Mouse (Mus musculus) lung, postnatal 0 days (tissue): ENCODE data around the gene Maff. TPM values are rescaled to one million over a fixed set of nuclear protein-coding genes. Genes with fewer than 3 reads are reported as not detected.

Experiments used
- ATAC-seq: fragments of 200-750 bp; cut with Nextera tagmentation; 2 replicates; pipeline ENCODE4 v1.8.0; 2017; ENCODE audit warnings: moderate library complexity
- DNase-seq: peaks from one replicate; pipeline ENCODE4 v3.0.0-alpha.2; 2016; ENCODE audit warnings: low spot score
- H3K27ac ChIP-seq: fragments of 300-500 bp; sonication (generic); 2 replicates; pipeline ENCODE4 v1.5.1; 2014; ENCODE audit warnings: antibody characterized with exemption, mild to moderate bottlenecking, low read length, mixed read lengths
- H3K27me3 ChIP-seq: fragments of 300-500 bp; sonication (generic); replicated peaks from 2 replicates; pipeline ENCODE4 v1.6.1; 2014; ENCODE audit warnings: low read length, mixed read lengths; ENCODE audit not compliant: insufficient read depth
- H3K36me3 ChIP-seq: fragments of 300-500 bp; sonication (generic); 2 replicates; pipeline ENCODE4 v1.6.1; 2014; ENCODE audit warnings: low read length, mixed read lengths; ENCODE audit not compliant: insufficient read depth
- H3K4me1 ChIP-seq: fragments of 300-500 bp; sonication (generic); 2 replicates; pipeline ENCODE4 v1.6.1; 2014; ENCODE audit warnings: antibody characterized with exemption, low read depth, low read length, mixed read lengths; ENCODE audit not compliant: insufficient read depth
- H3K4me2 ChIP-seq: fragments of 300-500 bp; sonication (generic); replicated peaks from 2 replicates; pipeline ENCODE4 v1.6.1; 2014; ENCODE audit warnings: low read depth, mild to moderate bottlenecking, low read length, moderate library complexity, mixed read lengths
- H3K4me3 ChIP-seq: fragments of 300-500 bp; sonication (generic); 2 replicates; pipeline ENCODE4 v1.5.1; 2014; ENCODE audit warnings: low read depth, low read length
- H3K9ac ChIP-seq: fragments of 300-500 bp; sonication (generic); replicated peaks from 2 replicates; pipeline ENCODE4 v1.6.1; 2014; ENCODE audit warnings: low read depth, mild to moderate bottlenecking
- H3K9me3 ChIP-seq: fragments of 300-500 bp; sonication (generic); 2 replicates; pipeline ENCODE4 v1.6.1; 2016; ENCODE audit warnings: low read length, mixed read lengths
- CTCF ChIP-seq: IDR thresholded peaks from 2 replicates; pipeline ENCODE4 v1.5.1; 2016; ENCODE audit warnings: antibody characterized with exemption, mild to moderate bottlenecking
- EP300 ChIP-seq: IDR thresholded peaks from 2 replicates; pipeline ENCODE4 v1.6.1; 2016; ENCODE audit warnings: antibody characterized with exemption, mild to moderate bottlenecking, control low read depth
- WGBS: fragments of 180-500 bp; shearing (Covaris S2); extraction: QIAGEN DNeasy Blood & Tissue Kit; methylation state at CpG from one replicate; pipeline ENCODE4 v1.1.7; 2014; 5-methylcytosine and 5-hydroxymethylcytosine counted together
- polyA plus RNA-seq: library from polyadenylated mRNA; unstranded; fragments of >200 nt; fragmentation: Nextera tagmentation; extraction: Ambion mirVana; gene quantifications from 2 replicates; pipeline ENCODE4 v1.2.1, GENCODE M21; 2015

Maff gene
- polyA plus RNA-seq, result 10.6 and 10.8 TPM in 2 replicates

GRCm38 (mm10) chr15:79346051-79346793, at the start of gene Maff:
Maff (plus strand) TSS chr15:79346621.
- Histone ChIP-seq H3K4me3 (peak within 1 kb of the TSS; percentile 78), H3K27ac (peak within 1 kb of the TSS; percentile 100), H3K4me2 (peak within 1 kb of the TSS; percentile 91), H3K36me3 (no peaks in the 10 kb centered on the region), H3K9ac (peak within 1 kb of the TSS; percentile 92), H3K9me3 (no peaks in the 10 kb centered on the region), H3K4me1 (peaks cover 24% of the 10 kb centered on the region; the same call in 1 of the 2 replicates), H3K27me3 (no peaks in the 10 kb centered on the region)
- ATAC-seq, result no peak
- TF ChIP-seq EP300 (no peak), CTCF (peak; percentile 38)
- WGBS, result 37% methylated on average over 8 of the region's 8 CpGs
- peak; percentile 46 for DNase-seq

DNA sequence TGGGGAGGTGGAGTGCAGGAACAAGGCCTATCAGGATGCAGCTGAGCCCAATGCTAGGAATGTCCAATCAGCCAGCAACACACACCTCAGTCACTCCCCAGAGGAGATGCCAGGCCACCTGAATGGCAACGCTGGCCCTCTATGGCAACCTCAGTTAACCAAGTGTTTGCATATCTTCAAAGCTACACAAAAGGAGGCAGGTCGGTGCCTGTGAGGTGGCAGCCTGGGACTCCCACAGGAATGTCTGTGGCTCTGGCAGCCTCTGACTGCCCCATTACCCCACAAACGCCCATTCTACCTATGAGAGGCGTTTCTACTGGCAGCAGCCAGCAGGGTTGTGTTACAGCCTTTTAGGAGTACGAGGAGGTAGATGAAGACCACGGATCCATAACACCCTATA, 47.9 kb upstream of the Maff start:
- peak; percentile 60 for DNase-seq
- ATAC-seq, result peak; percentile 79
- Histone ChIP-seq H3K4me1 (no peaks in the 10 kb centered on the region; the same call in 1 of the 2 replicates), H3K9ac (no peak overlapping the region), H3K4me2 (no peak overlapping the region), H3K27me3 (no peaks in the 10 kb centered on the region), H3K4me3 (no peak overlapping the region), H3K27ac (no peak overlapping the region), H3K9me3 (no peaks in the 10 kb centered on the region), H3K36me3 (no peaks in the 10 kb centered on the region)
- TF ChIP-seq EP300 (no peak), CTCF (no peak)
- WGBS, result 78% methylated on average over 6 of the region's 6 CpGs

DNA sequence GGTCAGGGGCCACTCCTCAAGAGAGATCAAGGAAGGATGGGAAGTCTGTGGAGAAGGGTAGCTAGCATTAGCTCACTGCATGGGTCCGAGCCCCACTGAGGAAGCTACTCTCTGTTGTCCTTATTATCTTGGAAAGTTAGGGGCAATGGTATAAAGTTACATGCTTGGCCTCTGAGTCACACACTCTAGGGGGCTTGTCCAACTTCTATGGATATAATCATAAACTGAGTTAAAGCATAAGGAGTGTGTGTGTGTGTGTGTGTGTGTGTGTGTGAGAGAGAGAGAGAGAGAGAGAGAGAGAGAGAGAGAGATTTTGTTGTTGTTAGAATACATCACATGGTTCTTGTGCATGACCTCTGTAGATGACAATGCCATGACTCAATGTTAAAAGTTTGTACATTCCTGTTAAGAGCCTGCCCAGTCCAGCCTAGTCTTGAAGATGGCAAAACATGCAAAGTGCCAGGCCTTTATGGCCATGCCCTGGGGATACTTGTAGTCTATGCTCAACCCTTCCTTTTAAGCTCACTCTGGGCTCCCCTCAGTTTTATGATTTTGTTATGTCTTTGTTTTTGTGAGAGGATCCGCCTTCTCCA, 46.8 kb upstream of the Maff start:
- Histone ChIP-seq H3K9me3 (no peaks in the 10 kb centered on the region), H3K27me3 (no peaks in the 10 kb centered on the region), H3K4me1 (no peaks in the 10 kb centered on the region; the same call in 1 of the 2 replicates), H3K36me3 (no peaks in the 10 kb centered on the region), H3K4me2 (no peak overlapping the region), H3K9ac (no peak overlapping the region), H3K27ac (no peak overlapping the region; the same call in 1 of the 2 replicates), H3K4me3 (no peak overlapping the region)
- WGBS, result 85% methylated on average over 2 of the region's 2 CpGs
- ATAC-seq (peak; percentile 77), DNase-seq (peak; percentile 68)
- TF ChIP-seq CTCF, result no peak
- TF ChIP-seq EP300, result 0 out of 2 replicates have a peak, but pooled peaks have one; percentile 30

DNA sequence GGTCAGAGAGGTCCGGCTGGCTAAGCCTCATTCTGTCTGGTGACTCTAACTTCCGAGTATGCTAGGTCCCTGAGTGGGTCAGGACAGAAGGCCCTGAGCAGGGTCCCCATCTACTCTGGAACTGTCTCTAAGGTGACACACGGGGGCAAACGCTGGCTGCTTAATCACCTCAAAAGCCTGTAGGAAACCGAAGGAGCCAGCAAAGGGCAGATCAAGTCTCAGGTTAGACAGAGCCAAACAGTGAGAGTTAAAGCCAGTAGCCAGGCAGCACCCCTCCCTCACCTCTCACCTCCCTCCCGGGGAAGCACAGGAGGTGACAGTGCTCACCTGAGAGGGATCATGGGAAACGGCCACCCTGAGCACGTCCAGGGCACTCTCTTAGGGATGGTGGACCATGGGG, 42.7 kb upstream of the Maff start:
- DNase-seq (no peak), ATAC-seq (no peak)
- H3K36me3 ChIP-seq, result no peaks in the 10 kb centered on the region
- H3K27ac ChIP-seq, result no peak overlapping the region
- H3K9ac ChIP-seq, result no peak overlapping the region
- no peak overlapping the region for H3K4me3 ChIP-seq
- TF ChIP-seq CTCF (no peak), EP300 (no peak)
- no peaks in the 10 kb centered on the region for H3K9me3 ChIP-seq
- H3K27me3 ChIP-seq, result no peaks in the 10 kb centered on the region
- no peaks in the 10 kb centered on the region; the same call in 1 of the 2 replicates for H3K4me1 ChIP-seq
- 85% methylated on average over 8 of the region's 8 CpGs for WGBS
- H3K4me2 ChIP-seq, result no peak overlapping the region

GRCm38 (mm10) chr15:79304832-79305231, 41.6 kb upstream of the Maff start:
- H3K36me3 ChIP-seq, result no peaks in the 10 kb centered on the region
- WGBS, result 50% methylated on average over 4 of the region's 5 CpGs
- ATAC-seq (no peak), DNase-seq (peak; percentile 53)
- no peak overlapping the region for H3K4me2 ChIP-seq
- H3K9ac ChIP-seq, result no peak overlapping the region
- no peaks in the 10 kb centered on the region for H3K9me3 ChIP-seq
- no peaks in the 10 kb centered on the region; the same call in 1 of the 2 replicates for H3K4me1 ChIP-seq
- no peak for TF ChIP-seq EP300
- TF ChIP-seq CTCF, result no peak
- no peak overlapping the region for H3K27ac ChIP-seq
- no peaks in the 10 kb centered on the region for H3K27me3 ChIP-seq
- no peak overlapping the region for H3K4me3 ChIP-seq

DNA sequence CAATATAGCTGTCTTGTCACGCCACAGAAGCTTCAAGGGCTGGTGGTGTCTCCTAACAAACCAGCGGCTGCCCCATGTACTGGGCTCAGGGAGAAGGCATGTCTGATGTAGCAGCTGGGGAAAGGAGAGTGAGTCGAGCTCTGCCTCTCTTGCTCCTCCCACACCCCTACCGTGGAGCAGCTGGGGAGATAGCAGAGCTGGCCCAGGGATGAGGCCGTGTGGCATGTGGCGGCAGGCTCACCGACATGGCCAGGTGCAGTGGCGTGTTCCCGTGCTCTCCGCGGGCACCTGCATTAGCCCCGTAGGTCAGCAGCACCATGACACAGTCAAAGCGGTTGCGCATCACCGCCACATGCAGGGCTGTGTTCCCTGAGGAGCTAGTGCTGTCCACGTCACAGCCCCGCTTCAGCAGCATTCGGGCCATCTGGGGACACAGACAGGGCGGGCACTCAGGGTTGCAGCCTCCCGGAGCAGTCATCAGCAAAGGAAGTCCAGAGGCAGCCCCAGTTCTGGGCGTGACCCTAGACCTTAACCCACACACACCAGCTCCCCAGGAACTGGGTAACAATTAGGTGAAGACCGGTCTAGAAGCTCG, 40.3 kb upstream of the Maff start:
- no peak for ATAC-seq
- no peaks in the 10 kb centered on the region for H3K27me3 ChIP-seq
- H3K36me3 ChIP-seq, result no peaks in the 10 kb centered on the region
- H3K27ac ChIP-seq, result no peak overlapping the region
- H3K4me2 ChIP-seq, result no peak overlapping the region
- no peaks in the 10 kb centered on the region for H3K9me3 ChIP-seq
- H3K4me3 ChIP-seq, result no peak overlapping the region
- no peaks in the 10 kb centered on the region for H3K4me1 ChIP-seq
- WGBS, result 75% methylated on average over 23 of the region's 23 CpGs
- no peak for DNase-seq
- TF ChIP-seq CTCF, result no peak
- no peak for TF ChIP-seq EP300
- H3K9ac ChIP-seq, result no peak overlapping the region
